In the genomic region with DNA sequence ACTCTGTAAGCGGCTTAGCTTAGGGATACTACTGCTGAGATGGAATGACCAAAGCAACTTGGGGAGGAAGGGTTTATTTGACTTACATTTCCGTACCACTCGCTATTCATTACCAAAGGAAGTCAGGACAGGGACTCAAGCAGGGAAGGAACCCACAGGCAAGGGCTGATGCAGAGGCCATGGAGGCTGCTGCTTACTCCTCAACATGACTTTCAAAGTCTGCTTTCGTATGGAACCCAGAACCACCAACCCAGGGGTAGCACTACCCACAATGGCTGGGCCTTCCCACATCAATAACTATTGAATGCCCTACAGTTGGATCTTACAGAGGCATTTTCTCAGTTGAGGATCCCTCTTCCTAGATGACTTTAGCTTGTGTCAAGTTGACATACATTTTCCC, we compare ENCODE assay signal across 29 mouse cellular contexts. TPM values are rescaled to one million over a fixed set of nuclear protein-coding genes. Genes with fewer than 3 reads are reported as not detected.
DNase-seq lines count a peak whose midpoint lies in the region; ATAC-seq and TF ChIP-seq lines count a peak whose summit lies in the region.
"Had no signal": no experiment of that assay in that cellular context is flagged by ENCODE, and none has a peak within 500 bp of the region (broad histone marks: within the 10 kb centered on the region; RNA-seq: fewer than 3 reads in every experiment).

No protein-coding gene starts in this region.

- no peak overlapping the region for H3K4me2 ChIP-seq in heart, embryonic 11.5 days
- H3K4me2 ChIP-seq: embryonic facial prominence, embryonic 12.5 days; embryonic facial prominence, embryonic 15.5 days; forebrain, embryonic 12.5 days; heart, embryonic 12.5 days; heart, embryonic 15.5 days; hindbrain, embryonic 13.5 days had no signal

- TF ChIP-seq POLR2A in kidney, adult 2 months (IDR thresholded peaks at IDR 0.05; ENCODE audit: low read depth, low read length) = no peak

- no peak overlapping the region for H3K4me3 ChIP-seq in heart, embryonic 10.5 days
- H3K4me3 ChIP-seq in heart, embryonic 11.5 days (ENCODE audit: low read depth, low read length) = no peak overlapping the region
- no peak overlapping the region for H3K4me3 ChIP-seq in kidney, adult 2 months (ENCODE audit: insufficient read depth, low read depth, low read length)
- H3K4me3 ChIP-seq: embryonic facial prominence, embryonic 12.5 days; embryonic facial prominence, embryonic 15.5 days; forebrain, embryonic 12.5 days; heart, adult 2 months; heart, embryonic 12.5 days; heart, embryonic 15.5 days; hindbrain, embryonic 10.5 days; hindbrain, embryonic 13.5 days had no signal

- ATAC-seq in heart, embryonic 11.5 days (replicated peaks; ENCODE audit: insufficient number of reproducible peaks, low FRiP score, low TSS enrichment) = no peak
- ATAC-seq: forebrain, embryonic 16.5 days; hindbrain, embryonic 16.5 days; Patski had no signal

- no peaks in the 10 kb centered on the region for H3K4me1 ChIP-seq in heart, embryonic 10.5 days
- H3K4me1 ChIP-seq in heart, embryonic 11.5 days (ENCODE audit: control insufficient read depth, insufficient read depth, low read length) = no peaks in the 10 kb centered on the region
- H3K4me1 ChIP-seq in kidney, adult 2 months (ENCODE audit: control insufficient read depth, insufficient read depth, low read length) = peaks cover 36% of the 10 kb centered on the region
- H3K4me1 ChIP-seq: embryonic facial prominence, embryonic 12.5 days; embryonic facial prominence, embryonic 15.5 days; forebrain, embryonic 12.5 days; heart, embryonic 12.5 days; hindbrain, embryonic 10.5 days had no signal

- no peaks in the 10 kb centered on the region for H3K27me3 ChIP-seq in heart, embryonic 10.5 days (ENCODE audit: insufficient read depth, poor library complexity, severe bottlenecking)
- no peaks in the 10 kb centered on the region for H3K27me3 ChIP-seq in heart, embryonic 11.5 days (ENCODE audit: control insufficient read depth, insufficient read depth, low read length)
- H3K27me3 ChIP-seq in kidney, adult 2 months (replicated peaks; ENCODE audit: control insufficient read depth, insufficient read depth, low read length) = no peaks in the 10 kb centered on the region
- H3K27me3 ChIP-seq: CH12.LX; embryonic facial prominence, embryonic 12.5 days; embryonic facial prominence, embryonic 15.5 days; forebrain, embryonic 12.5 days; heart, embryonic 12.5 days; heart, embryonic 15.5 days; hindbrain, embryonic 13.5 days; Patski had no signal

- 82% methylated on average over 4 of the region's 4 CpGs for WGBS in heart, embryonic 10.5 days
- 79% methylated on average over 4 of the region's 4 CpGs for WGBS in heart, embryonic 11.5 days (ENCODE audit: insufficient replicate concordance)
- 85% methylated on average over 4 of the region's 4 CpGs for WGBS in kidney, adult 2 months

- TF ChIP-seq CTCF in kidney, adult 2 months (conservative IDR thresholded peaks at IDR 0.05; ENCODE audit: insufficient read depth, insufficient read length, low read depth, low read length) = no peak

- peak; percentile 70 for DNase-seq in heart, embryonic 10.5 days (ENCODE audit: low spot score)
- no peak for DNase-seq in kidney, adult 2 months
- DNase-seq in kidney, postnatal 10 days = no peak
- DNase-seq in testis, postnatal 10 days (ENCODE audit: low spot score) = peak; percentile 25
- no peak for DNase-seq in testis, postnatal 14 days (ENCODE audit: low spot score)
- DNase-seq: adrenal gland, postnatal 10 days; adrenal gland, postnatal 36 days; B cell, adult 2 months; cerebellum, adult 18-20 months; cerebellum, adult 9-10 months; cerebellum, postnatal 14 days; gastrocnemius, postnatal 10 days; gastrocnemius, postnatal 36 days; heart, adult 2 months; heart, postnatal 10 days; heart, postnatal 36 days had no signal

- H3K9ac ChIP-seq in heart, embryonic 11.5 days (ENCODE audit: low read depth, low read length) = no peak overlapping the region
- H3K9ac ChIP-seq: embryonic facial prominence, embryonic 12.5 days; embryonic facial prominence, embryonic 15.5 days; forebrain, embryonic 12.5 days; heart, embryonic 12.5 days; heart, embryonic 15.5 days; hindbrain, embryonic 13.5 days had no signal

- H3K27ac ChIP-seq in heart, embryonic 10.5 days = no peak overlapping the region
- H3K27ac ChIP-seq in heart, embryonic 11.5 days (ENCODE audit: low read depth, low read length) = no peak overlapping the region
- peak overlapping the region; percentile 19; the same call in 1 of the 2 replicates for H3K27ac ChIP-seq in kidney, adult 2 months (ENCODE audit: insufficient read depth, low read depth, low read length)
- H3K27ac ChIP-seq: embryonic facial prominence, embryonic 12.5 days; embryonic facial prominence, embryonic 15.5 days; forebrain, embryonic 12.5 days; heart, adult 2 months; heart, embryonic 15.5 days; hindbrain, embryonic 10.5 days; hindbrain, embryonic 13.5 days had no signal

- H3K9me3 ChIP-seq in heart, embryonic 10.5 days = no peaks in the 10 kb centered on the region
- no peaks in the 10 kb centered on the region for H3K9me3 ChIP-seq in heart, embryonic 11.5 days (replicated peaks; ENCODE audit: control insufficient read depth, low read length)
- H3K9me3 ChIP-seq: embryonic facial prominence, embryonic 12.5 days; embryonic facial prominence, embryonic 15.5 days; forebrain, embryonic 12.5 days; G1E; heart, embryonic 12.5 days; heart, embryonic 15.5 days; hindbrain, embryonic 10.5 days; hindbrain, embryonic 13.5 days had no signal

- no peaks in the 10 kb centered on the region for H3K36me3 ChIP-seq in heart, embryonic 10.5 days
- H3K36me3 ChIP-seq in heart, embryonic 11.5 days (ENCODE audit: control insufficient read depth, insufficient read depth, low read length) = no peaks in the 10 kb centered on the region
- no peaks in the 10 kb centered on the region for H3K36me3 ChIP-seq in kidney, adult 2 months (ENCODE audit: control insufficient read depth, insufficient read depth, low read length)
- H3K36me3 ChIP-seq: embryonic facial prominence, embryonic 12.5 days; embryonic facial prominence, embryonic 15.5 days; forebrain, embryonic 12.5 days; G1E; heart, embryonic 12.5 days; heart, embryonic 15.5 days; hindbrain, embryonic 10.5 days; hindbrain, embryonic 13.5 days had no signal

RNA-seq across cellular contexts. Expression of a gene that starts 52.1 kb away (rescaled TPM):
- polyA plus RNA-seq in heart, embryonic 10.5 days (2016; fragmentation: Nextera tagmentation; extraction: Ambion mirVana) = 22.9 and 23.8 TPM in 2 replicates
- 24.9 and 27.7 TPM in 2 replicates for polyA plus RNA-seq in heart, embryonic 11.5 days (2014; fragmentation: Nextera tagmentation; extraction: Ambion mirVana)
- polyA plus RNA-seq in kidney, adult 2 months (2012; rRNA removed) = 5.3 and 7.0 TPM in 2 replicates

Comparison
In these comparisons a context has a peak if more than half of its experiments do, and no peak if none do; other contexts are left out.
1. DNase-seq: peak in heart, embryonic 10.5 days (single experiment) and testis, postnatal 10 days (single experiment); none in kidney, adult 2 months (single experiment), kidney, postnatal 10 days (single experiment) and testis, postnatal 14 days (single experiment).